Comparison of ENCODE assay signal across 20 mouse cellular contexts in genomic region chr6:76979247-76979850, GRCm38 (mm10).
DNase-seq lines count a peak whose midpoint lies in the region; ATAC-seq and TF ChIP-seq lines count a peak whose summit lies in the region.
"Had no signal": no experiment of that assay in that cellular context is flagged by ENCODE, and none has a peak within 500 bp of the region (broad histone marks: within the 10 kb centered on the region; RNA-seq: fewer than 3 reads in every experiment).

No protein-coding gene starts in this region.

- no peak overlapping the region for H3K9ac ChIP-seq in heart, embryonic 12.5 days
- H3K9ac ChIP-seq: embryonic facial prominence, embryonic 15.5 days; heart, embryonic 15.5 days; limb, embryonic 12.5 days; neural tube, embryonic 12.5 days had no signal

- peak; percentile 6 to 20 for DNase-seq in cerebellum, postnatal 36 days
- DNase-seq in cerebellum, adult 8-10 months = no peak
- DNase-seq in layer of hippocampus, adult 2 months (ENCODE audit: low spot score in 2 of 2) = no peak
- no peak for DNase-seq in layer of hippocampus, adult 8-10 months (ENCODE audit: low spot score in 2 of 2)
- DNase-seq in urinary bladder, adult 18-20 months (ENCODE audit: low spot score in 2 of 2) = peak; percentile 3 to 26
- DNase-seq in urinary bladder, postnatal 10 days (ENCODE audit: low spot score) = no peak
- DNase-seq in thymus, postnatal 4 days = no peak
- DNase-seq: adrenal gland, adult 2 months; B cell, adult 2 months; heart, adult 11 months; lung, adult 2 months; right cerebral cortex, postnatal 14 days had no signal

- no peaks in the 10 kb centered on the region for H3K27me3 ChIP-seq in heart, embryonic 12.5 days (replicated peaks)
- H3K27me3 ChIP-seq: embryonic facial prominence, embryonic 15.5 days; heart, embryonic 15.5 days; limb, embryonic 12.5 days; megakaryocyte, embryonic 14.5 days; neural tube, embryonic 12.5 days had no signal

- no peaks in the 10 kb centered on the region for H3K36me3 ChIP-seq in heart, embryonic 12.5 days
- H3K36me3 ChIP-seq: embryonic facial prominence, embryonic 15.5 days; heart, embryonic 15.5 days; hindbrain, embryonic 10.5 days; limb, embryonic 12.5 days; neural tube, embryonic 12.5 days had no signal

- 66% methylated on average over 5 of the region's 5 CpGs for WGBS in heart, embryonic 12.5 days

- H3K4me3 ChIP-seq in layer of hippocampus, adult 2 months = no peak overlapping the region
- H3K4me3 ChIP-seq in heart, embryonic 12.5 days = no peak overlapping the region
- H3K4me3 ChIP-seq: embryonic facial prominence, embryonic 15.5 days; heart, embryonic 15.5 days; hindbrain, embryonic 10.5 days; limb, embryonic 12.5 days; megakaryocyte, embryonic 14.5 days; neural tube, embryonic 12.5 days had no signal

- no peaks in the 10 kb centered on the region for H3K4me1 ChIP-seq in heart, embryonic 12.5 days (replicated peaks)
- H3K4me1 ChIP-seq: embryonic facial prominence, embryonic 15.5 days; heart, embryonic 15.5 days; megakaryocyte, embryonic 14.5 days; neural tube, embryonic 12.5 days had no signal

- no peak for ATAC-seq in heart, embryonic 12.5 days (ENCODE audit: insufficient number of reproducible peaks, low FRiP score)
- ATAC-seq: intestine, postnatal 0 days had no signal

- H3K4me2 ChIP-seq in heart, embryonic 12.5 days = no peak overlapping the region
- H3K4me2 ChIP-seq: embryonic facial prominence, embryonic 15.5 days; heart, embryonic 15.5 days; limb, embryonic 12.5 days; neural tube, embryonic 12.5 days had no signal

- H3K27ac ChIP-seq in layer of hippocampus, adult 2 months = peak overlapping the region; percentile 49; the same call in 1 of the 2 replicates
- H3K27ac ChIP-seq in heart, embryonic 12.5 days (ENCODE audit: poor library complexity, severe bottlenecking) = no peak overlapping the region
- H3K27ac ChIP-seq: embryonic facial prominence, embryonic 15.5 days; heart, embryonic 15.5 days; hindbrain, embryonic 10.5 days; limb, embryonic 12.5 days; neural tube, embryonic 12.5 days had no signal

- no peaks in the 10 kb centered on the region for H3K9me3 ChIP-seq in heart, embryonic 12.5 days (replicated peaks)
- H3K9me3 ChIP-seq: embryonic facial prominence, embryonic 15.5 days; heart, embryonic 15.5 days; hindbrain, embryonic 10.5 days; limb, embryonic 12.5 days; megakaryocyte, embryonic 14.5 days; neural tube, embryonic 12.5 days had no signal

- no peak for TF ChIP-seq CTCF in layer of hippocampus, adult 2 months (conservative IDR thresholded peaks at IDR 0.05)

Comparison
In these comparisons a context has a peak if more than half of its experiments do, and no peak if none do; other contexts are left out.
1. DNase-seq: peak in cerebellum, postnatal 36 days (2 of 2) and urinary bladder, adult 18-20 months (2 of 2); none in cerebellum, adult 8-10 months (single experiment), layer of hippocampus, adult 2 months (0 of 2), layer of hippocampus, adult 8-10 months (0 of 2), urinary bladder, postnatal 10 days (single experiment) and thymus, postnatal 4 days (single experiment).